Mouse (Mus musculus): ENCODE data around the gene Kif13a.

- TF ChIP-seq CTCF (IDR thresholded peaks at IDR 0.05; ENCODE audit: borderline replicate concordance, insufficient read depth, low read depth, low read length) (no peak), POLR2A (IDR thresholded peaks at IDR 0.05; ENCODE audit: borderline replicate concordance, insufficient read depth, low read length) (no peak)
Observed at GRCm38 (mm10) chr13:46854456-46854855, 75.2 kb downstream of the Kif13a start.

Measured in cerebellum, adult 2 months (tissue).